Mouse (Mus musculus): ENCODE measurements around the gene Slc41a3. TPM values are rescaled to one million over a fixed set of nuclear protein-coding genes. Genes with fewer than 3 reads are reported as not detected.

Gene Slc41a3
- polyA plus RNA-seq, 1 experiment from 2014 or later: 2.2 TPM

DNA sequence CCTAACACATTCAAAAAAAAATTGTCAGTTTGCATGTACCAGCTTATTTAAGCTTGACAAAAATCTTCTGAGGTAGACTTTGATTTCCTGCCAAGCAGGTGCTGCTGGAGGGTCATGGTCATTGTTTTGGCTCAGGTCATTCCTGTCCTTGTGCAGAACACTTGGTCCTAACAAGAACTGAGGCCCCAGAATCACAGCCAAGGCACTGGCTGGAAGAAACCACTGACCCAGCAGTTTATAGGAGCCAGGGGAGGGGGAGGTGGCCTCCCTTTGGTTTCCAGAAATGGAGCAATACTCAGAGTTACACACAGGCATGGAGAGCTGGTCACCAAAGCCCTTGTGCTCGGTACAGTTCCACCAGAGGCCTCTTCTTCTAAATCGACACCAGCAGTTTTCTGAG lies 22.2 kb upstream of the Slc41a3 start:
- WGBS: 95% methylated on average over 2 of the region's 2 CpGs
- no peak overlapping the region for H3K4me2 ChIP-seq (ENCODE audit: low read depth, severe bottlenecking)
- no peaks in the 10 kb centered on the region for H3K9me3 ChIP-seq (ENCODE audit: control insufficient read depth, low read length)
- no peak overlapping the region for H3K9ac ChIP-seq (ENCODE audit: low read length)
- H3K27ac ChIP-seq (replicated peaks; ENCODE audit: low read depth, low read length): no peak overlapping the region
- H3K4me1 ChIP-seq (ENCODE audit: control insufficient read depth, insufficient read depth, low read length): no peaks in the 10 kb centered on the region
- ATAC-seq (ENCODE audit: insufficient number of reproducible peaks, low FRiP score, low TSS enrichment, low read depth) (no peak), DNase-seq (ENCODE audit: low spot score) (no peak)
- no peak overlapping the region for H3K4me3 ChIP-seq (ENCODE audit: low read depth, low read length)
- no peaks in the 10 kb centered on the region for H3K36me3 ChIP-seq (ENCODE audit: control insufficient read depth, insufficient read depth, low read length)
- no peaks in the 10 kb centered on the region for H3K27me3 ChIP-seq (ENCODE audit: control insufficient read depth, insufficient read depth, low read length)

- H3K27ac ChIP-seq (replicated peaks; ENCODE audit: low read depth, low read length): no peak overlapping the region
- 41% methylated on average over 5 of the region's 5 CpGs for WGBS
- no peaks in the 10 kb centered on the region for H3K9me3 ChIP-seq (ENCODE audit: control insufficient read depth, low read length)
- DNase-seq (ENCODE audit: low spot score) (no peak), ATAC-seq (ENCODE audit: insufficient number of reproducible peaks, low FRiP score, low TSS enrichment, low read depth) (no peak)
- no peak overlapping the region for H3K4me2 ChIP-seq (ENCODE audit: low read depth, severe bottlenecking)
- no peaks in the 10 kb centered on the region for H3K36me3 ChIP-seq (ENCODE audit: control insufficient read depth, insufficient read depth, low read length)
- no peak overlapping the region for H3K4me3 ChIP-seq (ENCODE audit: low read depth, low read length)
- H3K4me1 ChIP-seq (ENCODE audit: control insufficient read depth, insufficient read depth, low read length): no peaks in the 10 kb centered on the region
- no peak overlapping the region for H3K9ac ChIP-seq (ENCODE audit: low read length)
- no peaks in the 10 kb centered on the region for H3K27me3 ChIP-seq (ENCODE audit: control insufficient read depth, insufficient read depth, low read length)
These were observed 16.4 kb upstream of the Slc41a3 start for GRCm38 (mm10) chr6:90588113-90588512.

GRCm38 (mm10) chr6:90590707-90591106 lies 13.8 kb upstream of the Slc41a3 start:
- ATAC-seq (ENCODE audit: insufficient number of reproducible peaks, low FRiP score, low TSS enrichment, low read depth) (no peak), DNase-seq (ENCODE audit: low spot score) (no peak)
- Histone ChIP-seq H3K9me3 (ENCODE audit: control insufficient read depth, low read length) (no peaks in the 10 kb centered on the region), H3K4me2 (ENCODE audit: low read depth, severe bottlenecking) (no peak overlapping the region), H3K9ac (ENCODE audit: low read length) (no peak overlapping the region), H3K27ac (replicated peaks; ENCODE audit: low read depth, low read length) (no peak overlapping the region), H3K4me3 (ENCODE audit: low read depth, low read length) (no peak overlapping the region), H3K36me3 (ENCODE audit: control insufficient read depth, insufficient read depth, low read length) (no peaks in the 10 kb centered on the region), H3K4me1 (ENCODE audit: control insufficient read depth, insufficient read depth, low read length) (no peaks in the 10 kb centered on the region), H3K27me3 (ENCODE audit: control insufficient read depth, insufficient read depth, low read length) (no peaks in the 10 kb centered on the region)
- WGBS: 91% methylated on average over 1 of the region's 1 CpGs

GRCm38 (mm10) chr6:90594972-90595371 lies 9.6 kb upstream of the Slc41a3 start:
- H3K4me3 ChIP-seq (ENCODE audit: low read depth, low read length): no peak overlapping the region
- H3K9ac ChIP-seq (ENCODE audit: low read length): no peak overlapping the region
- H3K27me3 ChIP-seq (ENCODE audit: control insufficient read depth, insufficient read depth, low read length): no peaks in the 10 kb centered on the region
- H3K9me3 ChIP-seq (ENCODE audit: control insufficient read depth, low read length): no peaks in the 10 kb centered on the region
- no peak overlapping the region for H3K27ac ChIP-seq (replicated peaks; ENCODE audit: low read depth, low read length)
- DNase-seq (ENCODE audit: low spot score): no peak
- WGBS: 91% methylated on average over 1 of the region's 1 CpGs
- H3K4me2 ChIP-seq (ENCODE audit: low read depth, severe bottlenecking): no peak overlapping the region
- ATAC-seq (ENCODE audit: insufficient number of reproducible peaks, low FRiP score, low TSS enrichment, low read depth): no peak
- H3K4me1 ChIP-seq (ENCODE audit: control insufficient read depth, insufficient read depth, low read length): no peaks in the 10 kb centered on the region
- H3K36me3 ChIP-seq (ENCODE audit: control insufficient read depth, insufficient read depth, low read length): no peaks in the 10 kb centered on the region

- 87% methylated on average over 4 of the region's 4 CpGs for WGBS
- H3K9ac ChIP-seq (ENCODE audit: low read length): no peak overlapping the region
These were observed 7.5 kb upstream of the Slc41a3 start for GRCm38 (mm10) chr6:90597060-90597459.

DNA sequence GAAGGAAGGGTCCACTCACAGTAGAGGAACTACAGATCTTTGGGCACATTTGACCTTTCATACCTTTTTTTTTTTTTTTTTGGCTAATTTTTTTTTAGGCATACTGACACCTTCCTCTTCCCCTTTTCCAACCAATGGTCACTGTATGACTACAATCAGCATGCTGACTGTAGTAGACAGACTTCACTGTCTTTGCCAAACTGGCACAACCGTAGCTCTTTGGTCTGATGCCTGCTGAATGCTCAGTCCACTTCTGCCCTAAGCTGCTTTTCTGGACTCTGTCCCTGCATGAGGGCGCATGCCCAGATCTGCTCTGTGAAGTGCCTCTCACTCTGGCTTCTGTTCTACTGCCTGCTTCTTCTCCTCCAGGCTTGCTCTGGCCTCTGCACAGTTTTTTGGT lies 6.9 kb upstream of the Slc41a3 start:
- ATAC-seq (ENCODE audit: insufficient number of reproducible peaks, low FRiP score, low TSS enrichment, low read depth) (no peak), DNase-seq (ENCODE audit: low spot score) (no peak)
- H3K4me2 ChIP-seq (ENCODE audit: low read depth, severe bottlenecking): no peak overlapping the region
- H3K27me3 ChIP-seq (ENCODE audit: control insufficient read depth, insufficient read depth, low read length): no peaks in the 10 kb centered on the region
- H3K9me3 ChIP-seq (ENCODE audit: control insufficient read depth, low read length): no peaks in the 10 kb centered on the region
- H3K9ac ChIP-seq (ENCODE audit: low read length): no peak overlapping the region
- H3K27ac ChIP-seq (replicated peaks; ENCODE audit: low read depth, low read length): no peak overlapping the region
- H3K4me1 ChIP-seq (ENCODE audit: control insufficient read depth, insufficient read depth, low read length): no peaks in the 10 kb centered on the region
- 93% methylated on average over 2 of the region's 2 CpGs for WGBS
- no peak overlapping the region for H3K4me3 ChIP-seq (ENCODE audit: low read depth, low read length)
- H3K36me3 ChIP-seq (ENCODE audit: control insufficient read depth, insufficient read depth, low read length): no peaks in the 10 kb centered on the region

More at GRCm38 (mm10) chr6:90597060-90597459, 7.5 kb upstream of the Slc41a3 start:
- Histone ChIP-seq H3K4me3 (ENCODE audit: low read depth, low read length) (no peak overlapping the region), H3K9me3 (ENCODE audit: control insufficient read depth, low read length) (no peaks in the 10 kb centered on the region), H3K27ac (replicated peaks; ENCODE audit: low read depth, low read length) (no peak overlapping the region), H3K4me1 (ENCODE audit: control insufficient read depth, insufficient read depth, low read length) (no peaks in the 10 kb centered on the region), H3K36me3 (ENCODE audit: control insufficient read depth, insufficient read depth, low read length) (no peaks in the 10 kb centered on the region), H3K4me2 (ENCODE audit: low read depth, severe bottlenecking) (no peak overlapping the region), H3K27me3 (ENCODE audit: control insufficient read depth, insufficient read depth, low read length) (no peaks in the 10 kb centered on the region)
- ATAC-seq (ENCODE audit: insufficient number of reproducible peaks, low FRiP score, low TSS enrichment, low read depth) (no peak), DNase-seq (ENCODE audit: low spot score) (no peak)

DNA sequence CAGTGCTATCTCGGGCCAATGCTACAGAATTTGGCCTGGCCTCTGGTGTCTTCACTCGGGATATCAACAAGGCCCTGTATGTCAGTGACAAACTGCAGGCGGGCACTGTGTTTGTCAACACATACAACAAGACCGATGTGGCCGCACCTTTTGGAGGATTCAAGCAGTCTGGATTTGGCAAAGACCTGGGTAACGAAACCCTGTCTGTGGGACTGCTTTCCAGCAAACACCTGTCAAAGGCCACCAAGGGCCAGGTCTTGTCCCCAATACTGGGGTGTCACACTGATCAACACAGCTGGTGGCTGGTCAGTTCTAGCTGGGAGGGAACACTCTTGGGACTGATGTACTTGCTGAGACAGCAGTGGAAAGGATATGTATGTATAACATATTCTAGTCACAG lies 6.3 kb upstream of the Slc41a3 start:
- WGBS: 89% methylated on average over 6 of the region's 6 CpGs
- no peaks in the 10 kb centered on the region for H3K36me3 ChIP-seq (ENCODE audit: control insufficient read depth, insufficient read depth, low read length)
- H3K9me3 ChIP-seq (ENCODE audit: control insufficient read depth, low read length): no peaks in the 10 kb centered on the region
- no peak for DNase-seq (ENCODE audit: low spot score)
- ATAC-seq (ENCODE audit: insufficient number of reproducible peaks, low FRiP score, low TSS enrichment, low read depth): no peak
- no peak overlapping the region for H3K4me2 ChIP-seq (ENCODE audit: low read depth, severe bottlenecking)
- no peak overlapping the region for H3K9ac ChIP-seq (ENCODE audit: low read length)
- no peak overlapping the region for H3K27ac ChIP-seq (replicated peaks; ENCODE audit: low read depth, low read length)
- H3K27me3 ChIP-seq (ENCODE audit: control insufficient read depth, insufficient read depth, low read length): no peaks in the 10 kb centered on the region
- no peaks in the 10 kb centered on the region for H3K4me1 ChIP-seq (ENCODE audit: control insufficient read depth, insufficient read depth, low read length)
- H3K4me3 ChIP-seq (ENCODE audit: low read depth, low read length): no peak overlapping the region

DNA sequence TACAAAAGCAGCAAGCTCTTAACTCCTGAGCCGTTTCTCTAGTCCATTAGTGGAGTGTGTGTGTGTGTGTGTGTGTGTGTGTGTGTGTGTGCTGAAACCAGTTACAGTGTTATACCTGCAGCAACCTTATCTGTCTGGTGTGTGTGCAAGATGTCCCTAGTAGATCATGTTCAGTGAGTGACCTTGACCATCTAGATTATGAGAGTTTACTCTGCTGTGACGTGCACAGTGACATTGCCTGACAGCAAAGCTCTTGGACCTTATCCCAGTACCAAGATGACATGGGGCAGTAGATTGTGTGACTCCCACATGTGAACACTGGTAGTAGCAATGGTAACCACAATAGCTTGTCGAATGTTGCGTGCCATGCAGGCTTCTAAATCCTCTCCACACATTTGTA lies 4.2 kb upstream of the Slc41a3 start:
- H3K9me3 ChIP-seq (ENCODE audit: control insufficient read depth, low read length): no peaks in the 10 kb centered on the region
- H3K4me2 ChIP-seq (ENCODE audit: low read depth, severe bottlenecking): no peak overlapping the region
- H3K4me3 ChIP-seq (ENCODE audit: low read depth, low read length): no peak overlapping the region
- no peak overlapping the region for H3K27ac ChIP-seq (replicated peaks; ENCODE audit: low read depth, low read length)
- 85% methylated on average over 4 of the region's 4 CpGs for WGBS
- no peak for DNase-seq (ENCODE audit: low spot score)
- peaks cover 2% of the 10 kb centered on the region; the same call in 1 of the 2 replicates for H3K4me1 ChIP-seq (ENCODE audit: control insufficient read depth, insufficient read depth, low read length)
- no peaks in the 10 kb centered on the region for H3K27me3 ChIP-seq (ENCODE audit: control insufficient read depth, insufficient read depth, low read length)
- no peak for ATAC-seq (ENCODE audit: insufficient number of reproducible peaks, low FRiP score, low TSS enrichment, low read depth)
- H3K36me3 ChIP-seq (ENCODE audit: control insufficient read depth, insufficient read depth, low read length): no peaks in the 10 kb centered on the region
- no peak overlapping the region for H3K9ac ChIP-seq (ENCODE audit: low read length)

DNA sequence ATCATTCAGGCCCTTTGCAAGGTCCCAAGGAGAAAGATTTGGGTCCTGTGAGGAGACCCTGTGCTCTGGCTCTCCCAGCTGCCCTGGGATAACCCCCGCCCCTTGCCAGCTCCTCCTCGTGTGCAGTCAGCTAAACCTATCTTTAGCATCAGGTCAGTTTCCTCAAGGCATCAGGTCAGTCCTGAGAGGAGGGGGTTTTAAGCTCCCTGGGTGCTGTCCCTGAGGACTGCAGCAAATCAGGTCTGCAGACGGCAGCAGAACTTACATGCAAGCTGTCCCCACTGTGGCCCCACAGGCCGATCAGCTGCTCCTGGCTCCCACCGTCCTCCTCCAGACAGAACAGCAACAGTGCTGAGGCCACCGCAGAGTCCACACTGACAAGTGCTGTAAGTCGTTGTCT lies 2.8 kb upstream of the Slc41a3 start:
- Histone ChIP-seq H3K27me3 (ENCODE audit: control insufficient read depth, insufficient read depth, low read length) (no peaks in the 10 kb centered on the region), H3K4me3 (ENCODE audit: low read depth, low read length) (no peak overlapping the region), H3K4me1 (ENCODE audit: control insufficient read depth, insufficient read depth, low read length) (peaks cover 3% of the 10 kb centered on the region; the same call in 1 of the 2 replicates), H3K4me2 (ENCODE audit: low read depth, severe bottlenecking) (no peak overlapping the region), H3K9ac (ENCODE audit: low read length) (no peak overlapping the region), H3K9me3 (ENCODE audit: control insufficient read depth, low read length) (no peaks in the 10 kb centered on the region), H3K27ac (replicated peaks; ENCODE audit: low read depth, low read length) (no peak overlapping the region), H3K36me3 (ENCODE audit: control insufficient read depth, insufficient read depth, low read length) (no peaks in the 10 kb centered on the region)
- no peak for DNase-seq (ENCODE audit: low spot score)
- 53% methylated on average over 7 of the region's 7 CpGs for WGBS
- no peak for ATAC-seq (ENCODE audit: insufficient number of reproducible peaks, low FRiP score, low TSS enrichment, low read depth)
